Mouse (Mus musculus) cerebellum, adult 2 months (tissue): ENCODE data around the gene Ugt2b1.

Experiments
- CTCF ChIP-seq: fragments of 200-500 bp; IDR thresholded peaks from 2 replicates; pipeline ENCODE4 v1.5.1; 2011; ENCODE audit warnings: low read depth, mild to moderate bottlenecking, control low read depth, low read length, moderate library complexity, borderline replicate concordance; ENCODE audit not compliant: insufficient read depth
- POLR2A ChIP-seq: fragments of 200-500 bp; IDR thresholded peaks from 2 replicates; pipeline ENCODE4 v1.6.1; 2011; ENCODE audit warnings: low read length, control low read depth, borderline replicate concordance; ENCODE audit not compliant: insufficient read depth

DNA sequence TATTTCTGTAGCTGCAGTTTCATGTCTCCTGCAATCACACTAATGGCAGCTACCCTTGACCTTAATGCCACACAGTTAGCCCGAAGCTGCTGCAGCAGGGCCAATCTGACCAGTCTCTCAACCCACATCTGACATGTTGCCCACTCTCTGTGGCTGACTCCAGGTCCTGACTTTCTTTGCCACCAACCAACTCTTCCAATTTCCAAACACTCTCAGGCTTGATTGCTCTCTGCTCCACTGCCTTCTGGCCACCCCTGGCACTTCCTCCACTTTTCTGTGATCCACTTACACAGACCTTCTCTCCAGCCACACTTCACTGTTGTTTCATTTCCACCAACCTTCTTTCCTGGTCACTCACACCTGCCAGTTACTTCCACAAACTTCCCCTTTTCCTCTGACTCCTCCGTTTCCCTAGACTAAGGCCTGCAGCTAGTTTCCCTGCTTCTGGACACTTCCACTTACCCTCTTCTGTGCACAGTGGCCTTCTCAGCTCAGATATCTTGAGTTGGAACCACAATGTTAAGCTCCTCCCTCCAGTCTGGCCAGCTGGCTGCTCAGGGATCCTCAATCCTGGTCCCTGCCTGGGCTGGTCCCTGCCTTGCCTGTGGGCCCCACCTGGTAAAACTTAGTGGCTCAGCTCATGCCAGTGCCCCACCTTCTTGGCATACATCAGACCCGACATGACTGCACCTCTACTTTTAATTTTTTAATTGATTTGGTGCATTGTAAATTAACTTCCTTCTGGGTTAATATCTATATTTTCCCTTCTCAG is 35.4 kb upstream of the Ugt2b1 start:
- no peak for TF ChIP-seq POLR2A
- no peak for TF ChIP-seq CTCF
